Mouse (Mus musculus) thymus, adult 2 months (tissue): Measurements from ENCODE around the gene Rad9a. TPM values are rescaled to one million over a fixed set of nuclear protein-coding genes. Genes with fewer than 3 reads are reported as not detected.
A peak's percentile ranks its signal among the peaks of the same experiment; 100 is the strongest.

Source experiments
- DNase-seq: peaks from one replicate; pipeline ENCODE4 v3.0.0; 2021
- H3K27ac ChIP-seq: fragments of 200-500 bp; 2 replicates; pipeline ENCODE4 v1.5.1; 2012; ENCODE audit warnings: low read length, control low read depth; ENCODE audit not compliant: control insufficient read depth, insufficient read depth
- H3K27me3 ChIP-seq: fragments of 200-500 bp; 2 replicates; pipeline ENCODE4 v1.6.1; 2012; ENCODE audit warnings: mild to moderate bottlenecking, low read length, moderate library complexity, mixed read lengths; ENCODE audit not compliant: control insufficient read depth, insufficient read depth
- H3K36me3 ChIP-seq: fragments of 200-500 bp; 2 replicates; pipeline ENCODE4 v1.6.1; 2012; ENCODE audit warnings: mild to moderate bottlenecking, low read length, moderate library complexity; ENCODE audit not compliant: control insufficient read depth, insufficient read depth
- H3K4me1 ChIP-seq: fragments of 200-500 bp; replicated peaks from 2 replicates; pipeline ENCODE4 v1.6.1; 2012; ENCODE audit warnings: low read length; ENCODE audit not compliant: control insufficient read depth, insufficient read depth
- H3K4me3 ChIP-seq: fragments of 200-500 bp; 2 replicates; pipeline ENCODE4 v1.5.1; 2012; ENCODE audit warnings: mild to moderate bottlenecking, low read length, control low read depth, moderate library complexity; ENCODE audit not compliant: control insufficient read depth, insufficient read depth
- CTCF ChIP-seq: fragments of 200-500 bp; IDR thresholded peaks from 2 replicates; pipeline ENCODE4 v1.5.1; 2012; ENCODE audit warnings: mild to moderate bottlenecking, control low read depth, low read length, moderate library complexity, borderline replicate concordance; ENCODE audit not compliant: control insufficient read depth, poor library complexity, insufficient read depth; ENCODE audit errors: extremely low read depth
- POLR2A ChIP-seq: fragments of 200-500 bp; IDR thresholded peaks from 2 replicates; pipeline ENCODE4 v1.6.1; 2012; ENCODE audit warnings: mild to moderate bottlenecking, low read length, control low read depth, moderate library complexity; ENCODE audit not compliant: control insufficient read depth, poor library complexity, insufficient read depth; ENCODE audit errors: extremely low read depth
- WGBS: fragments of 180-500 bp; shearing (Covaris S2); methylation state at CpG from one replicate; pipeline ENCODE4 v1.1.7; 2018; 5-methylcytosine and 5-hydroxymethylcytosine counted together
- polyA plus RNA-seq: library from polyadenylated mRNA; depleted of rRNA; stranded (reverse); fragments of >200 nt; gene quantifications from 2 replicates; pipeline ENCODE4 v1.2.3, GENCODE M21; 2012

Gene Rad9a
- polyA plus RNA-seq, 1 experiment: 143 TPM

DNA sequence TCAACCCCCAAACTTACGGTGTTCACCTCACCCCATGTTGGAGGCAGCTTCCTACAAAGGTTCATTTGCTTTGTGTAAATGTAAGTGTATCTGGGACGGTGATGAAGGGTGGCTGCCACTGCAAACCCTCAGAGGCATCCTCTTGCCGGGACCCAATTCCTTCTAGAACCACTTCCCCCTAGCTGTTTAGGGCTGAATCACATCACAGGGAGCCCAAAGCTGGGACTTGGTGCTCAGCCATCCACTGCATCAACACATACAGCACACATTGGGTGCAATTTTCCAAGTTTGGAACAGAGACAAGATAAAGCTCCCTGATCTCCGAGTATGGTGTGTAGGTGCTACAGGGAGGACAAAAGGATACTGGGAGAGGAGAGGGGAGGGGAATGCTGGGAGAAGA is 3.4 kb upstream of the Rad9a start:
- 73% methylated on average over 4 of the region's 4 CpGs for WGBS
- Histone ChIP-seq H3K4me3 (no peak overlapping the region), H3K27me3 (no peaks in the 10 kb centered on the region), H3K36me3 (0 out of 2 replicates have a peak, but pooled peaks cover 2% of the 10 kb centered on the region), H3K4me1 (peaks cover 43% of the 10 kb centered on the region), H3K27ac (peak overlapping the region; percentile 91)
- DNase-seq: no peak
- TF ChIP-seq POLR2A (no peak), CTCF (no peak)

DNA sequence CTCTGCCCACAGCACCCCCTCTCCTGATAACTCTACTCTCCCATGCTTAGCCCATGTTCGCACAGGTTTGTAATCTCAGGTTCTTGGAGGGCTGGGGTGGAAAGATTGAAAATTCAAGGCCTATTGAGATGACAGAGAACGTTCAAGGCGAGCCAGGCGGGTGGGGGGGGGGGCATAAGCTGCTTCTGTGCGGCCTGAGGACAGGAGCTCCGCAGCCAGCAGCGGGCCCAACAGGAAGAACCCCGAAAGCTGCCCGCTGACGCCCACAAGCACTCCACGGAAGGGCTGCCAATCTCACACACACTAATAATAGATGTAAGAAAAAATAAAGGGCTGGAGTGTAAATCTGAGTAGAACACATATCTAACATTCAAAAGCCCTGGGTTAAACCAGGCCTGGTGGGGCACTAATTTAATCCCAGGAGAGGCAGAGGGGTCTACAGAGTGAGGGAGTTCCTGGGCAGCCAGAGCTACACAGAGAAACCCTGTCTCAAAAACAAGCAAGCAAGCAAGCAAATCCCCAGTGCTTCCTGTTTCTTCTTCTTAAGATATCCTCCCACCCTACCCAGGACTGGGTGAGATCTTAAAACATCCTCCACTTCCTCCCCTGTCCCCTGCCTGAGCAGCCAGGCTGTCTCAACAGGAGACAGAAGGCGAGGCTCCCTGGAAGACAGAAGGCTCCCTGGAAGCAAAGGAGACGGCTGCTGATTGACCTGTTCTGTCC is 2.3 kb upstream of the Rad9a start:
- no peak for DNase-seq
- 11% methylated on average over 13 of the region's 13 CpGs for WGBS
- Histone ChIP-seq H3K27ac (peak overlapping the region; percentile 91), H3K4me3 (no peak overlapping the region), H3K27me3 (no peaks in the 10 kb centered on the region), H3K4me1 (peaks cover 40% of the 10 kb centered on the region), H3K36me3 (0 out of 2 replicates have a peak, but pooled peaks cover 3% of the 10 kb centered on the region)
- no peak for TF ChIP-seq POLR2A
- TF ChIP-seq CTCF: no peak

DNA sequence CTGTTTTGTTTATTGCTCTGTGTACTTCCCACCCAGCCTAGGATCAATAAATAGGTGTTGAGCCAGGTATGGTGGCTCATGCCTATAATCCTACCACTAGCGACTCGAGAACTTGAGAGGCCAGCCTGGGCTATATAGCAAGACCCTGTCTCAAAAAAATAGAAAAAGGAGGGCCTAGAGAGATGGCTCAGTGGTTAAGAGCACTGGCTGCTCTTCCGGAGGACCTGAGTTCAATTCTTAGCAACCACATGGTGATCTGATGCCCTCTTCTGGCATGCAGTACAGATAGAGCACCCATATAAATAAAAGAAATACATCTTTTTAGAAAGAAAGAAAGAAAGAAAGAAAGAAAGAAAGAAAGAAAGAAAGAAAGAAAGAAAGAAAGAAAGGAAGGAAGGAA is 1.7 kb upstream of the Rad9a start:
- H3K27ac ChIP-seq: peak overlapping the region; percentile 94

DNA sequence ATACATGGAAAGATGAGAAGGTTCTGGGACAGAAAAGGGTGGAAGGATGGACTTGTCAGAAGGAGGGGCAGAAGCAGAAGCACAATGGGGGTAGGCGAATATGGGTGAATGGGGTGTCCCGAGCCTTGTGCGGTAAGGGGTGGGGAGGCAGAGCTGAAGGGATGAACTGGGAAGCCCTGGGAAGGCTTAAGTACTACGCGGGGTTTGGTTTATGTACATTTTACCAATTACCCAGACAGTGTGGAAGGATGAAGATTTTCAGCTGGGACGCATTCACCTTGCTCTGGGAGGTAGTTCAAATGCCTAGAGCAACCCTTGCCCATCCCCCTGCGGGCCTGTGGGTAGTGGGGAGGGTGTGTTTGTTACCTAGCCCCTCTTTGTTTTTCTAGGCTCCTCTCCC is 687 bp upstream of the Rad9a start:
- WGBS: 75% methylated on average over 7 of the region's 7 CpGs
- peaks cover 41% of the 10 kb centered on the region for H3K4me1 ChIP-seq
- H3K4me3 ChIP-seq: peak overlapping the region; percentile 91
- H3K27me3 ChIP-seq: no peaks in the 10 kb centered on the region
- no peak for TF ChIP-seq POLR2A
- DNase-seq: no peak
- H3K27ac ChIP-seq: peak overlapping the region; percentile 94
- H3K36me3 ChIP-seq: 0 out of 2 replicates have a peak, but pooled peaks cover 3% of the 10 kb centered on the region

More for the DNA sequence above, 1.7 kb upstream of the Rad9a start:
- no peaks in the 10 kb centered on the region for H3K27me3 ChIP-seq
- no peak for DNase-seq
- 0 out of 2 replicates have a peak, but pooled peaks cover 3% of the 10 kb centered on the region for H3K36me3 ChIP-seq
- TF ChIP-seq CTCF (no peak), POLR2A (no peak)
- WGBS: 17% methylated on average over 3 of the region's 3 CpGs
- no peak overlapping the region for H3K4me3 ChIP-seq
- H3K4me1 ChIP-seq: peaks cover 40% of the 10 kb centered on the region

DNA sequence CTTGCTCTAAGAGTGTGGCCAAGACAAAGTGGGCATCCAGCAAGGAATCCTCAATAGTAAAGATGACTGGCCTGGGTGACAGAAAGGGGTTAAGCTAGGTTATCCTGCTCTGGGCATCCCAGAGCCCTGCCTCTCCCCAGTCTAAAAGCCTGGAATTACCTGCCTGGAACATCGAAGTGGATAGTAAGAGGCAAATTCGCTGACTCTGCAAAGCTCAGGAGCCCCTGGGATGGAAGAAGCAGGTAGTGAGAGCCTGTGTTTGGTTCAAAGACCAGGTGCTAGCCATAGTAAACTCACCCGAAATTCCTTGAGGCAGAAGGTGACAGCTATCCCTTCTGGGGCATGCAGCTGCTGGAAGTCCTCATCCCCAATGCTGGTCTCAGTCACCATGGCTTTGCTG is 4.3 kb downstream of the Rad9a start:
- H3K4me3 ChIP-seq: no peak overlapping the region
- peaks cover 36% of the 10 kb centered on the region for H3K36me3 ChIP-seq
- TF ChIP-seq CTCF (no peak), POLR2A (no peak)
- H3K4me1 ChIP-seq: peaks cover 50% of the 10 kb centered on the region
- no peak for DNase-seq
- no peaks in the 10 kb centered on the region for H3K27me3 ChIP-seq
- 88% methylated on average over 3 of the region's 3 CpGs for WGBS
- no peak overlapping the region for H3K27ac ChIP-seq

DNA sequence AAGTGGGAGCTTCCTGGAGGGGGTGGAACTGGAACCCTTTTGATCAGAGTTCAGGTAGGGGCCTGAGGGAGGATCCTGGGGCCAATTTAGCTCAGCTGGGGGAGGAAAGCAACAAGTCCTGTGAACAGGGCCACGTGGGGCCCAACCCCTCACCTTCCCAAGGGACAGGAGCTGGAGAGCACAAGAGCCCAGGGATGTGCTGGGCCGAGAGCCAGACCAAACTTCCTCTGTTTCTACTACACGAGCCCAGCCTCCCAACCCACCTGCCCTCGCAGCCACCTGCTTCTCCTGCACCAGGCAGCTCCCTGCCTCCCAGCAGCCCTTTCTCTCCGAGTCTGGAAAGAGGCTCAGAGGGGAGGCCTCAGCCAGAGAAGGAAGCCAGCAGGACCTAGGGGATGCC is 4.9 kb downstream of the Rad9a start:
- WGBS: 13% methylated on average over 5 of the region's 5 CpGs
- Histone ChIP-seq H3K4me3 (no peak overlapping the region), H3K27ac (peak overlapping the region; percentile 27; the same call in 1 of the 2 replicates), H3K27me3 (no peaks in the 10 kb centered on the region), H3K4me1 (peaks cover 45% of the 10 kb centered on the region), H3K36me3 (peaks cover 36% of the 10 kb centered on the region)
- TF ChIP-seq POLR2A (no peak), CTCF (no peak)
- no peak for DNase-seq
